Mouse (Mus musculus): ENCODE results near the gene Utrn.

DNA sequence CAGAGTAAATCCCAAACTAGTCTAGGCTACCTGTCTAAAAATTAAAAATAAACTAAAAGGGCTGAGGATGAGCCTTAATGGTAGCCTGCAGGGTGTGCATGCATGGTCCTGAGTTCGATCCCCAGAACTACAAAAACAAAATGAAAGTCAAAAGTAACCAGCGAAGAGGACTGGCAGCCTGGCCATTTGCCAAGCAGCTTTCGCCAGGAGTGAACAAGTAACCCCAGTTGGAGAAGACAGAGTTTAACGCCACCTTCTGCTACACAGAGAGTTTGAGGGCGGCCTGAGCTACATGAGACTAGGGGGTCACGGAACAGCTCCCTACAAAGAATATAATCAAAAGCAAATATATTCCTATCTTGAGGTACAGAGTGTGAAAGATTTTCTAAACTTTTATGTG lies 4.0 kb downstream of the Utrn start:
- no peak for TF ChIP-seq POLR2A (IDR thresholded peaks at IDR 0.05; ENCODE audit: insufficient read length, low read depth)
- no peak for TF ChIP-seq MAX (IDR thresholded peaks at IDR 0.05; ENCODE audit: low read depth)
- no peak for TF ChIP-seq TCF3 (IDR thresholded peaks at IDR 0.05; ENCODE audit: insufficient read length, low read depth)
- TF ChIP-seq TCF12 (IDR thresholded peaks at IDR 0.05; ENCODE audit: insufficient read depth, poor library complexity, severe bottlenecking): no peak
- TF ChIP-seq E2F4 (IDR thresholded peaks at IDR 0.05; ENCODE audit: insufficient read depth): no peak
- no peak for TF ChIP-seq MYOG (IDR thresholded peaks at IDR 0.05; ENCODE audit: control insufficient read depth in 1 of 3, insufficient read depth in 1 of 3, insufficient read length in 2 of 3, low read depth in 2 of 3)
- TF ChIP-seq MYOD1 (IDR thresholded peaks at IDR 0.05; ENCODE audit: control insufficient read depth in 1 of 3, insufficient read length in 2 of 3, low read depth in 2 of 3): no peak
- no peak for TF ChIP-seq USF1 (IDR thresholded peaks at IDR 0.05; ENCODE audit: low read depth)
- no peak for TF ChIP-seq REST (IDR thresholded peaks at IDR 0.05; ENCODE audit: insufficient read depth, insufficient read length)
- no peak for TF ChIP-seq CEBPB (IDR thresholded peaks at IDR 0.05; ENCODE audit: insufficient read depth, poor library complexity, severe bottlenecking)
- no peak for TF ChIP-seq POLR2AphosphoS2 (IDR thresholded peaks at IDR 0.05; ENCODE audit: insufficient read length, low read depth)

All from myocyte (in vitro differentiated cells).